ENCODE assay signal across 10 mouse cellular contexts in the genomic region with DNA sequence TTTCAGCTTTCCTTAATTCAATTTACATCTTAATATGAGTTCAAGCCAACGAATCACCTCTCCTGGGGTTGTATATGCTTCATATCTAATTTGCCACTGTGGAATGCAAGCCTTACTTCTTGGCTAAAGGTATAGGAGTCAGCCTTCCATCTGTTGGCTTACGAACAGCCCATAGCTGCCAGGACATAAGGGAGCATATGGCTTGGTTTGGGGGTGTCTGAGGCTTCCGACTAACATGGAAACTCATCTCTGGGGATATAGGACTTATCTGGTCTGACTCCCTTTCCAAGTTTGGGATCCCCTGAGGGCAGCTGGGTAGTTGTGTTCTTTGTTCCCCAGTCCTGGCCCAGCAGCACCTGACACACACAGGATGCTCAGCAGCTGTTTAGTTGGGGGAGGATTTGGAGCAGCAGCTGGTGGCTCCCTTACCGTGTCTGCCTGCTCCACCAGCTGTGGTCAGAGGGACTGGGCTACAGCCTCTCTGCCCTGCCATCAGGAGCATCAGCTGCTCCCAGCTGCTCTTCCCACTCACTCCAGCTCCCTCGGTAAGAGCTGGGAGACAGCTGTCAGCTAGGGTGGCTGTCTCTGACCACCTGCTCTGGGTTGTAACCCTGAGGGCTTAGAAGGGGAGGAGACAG. TPM values are rescaled to one million over a fixed set of nuclear protein-coding genes. Genes with fewer than 3 reads are reported as not detected.
DNase-seq lines count a peak whose midpoint lies in the region; ATAC-seq lines count a peak whose summit lies in the region.
"Had no signal": no experiment of that assay in that cellular context is flagged by ENCODE, and none has a peak within 500 bp of the region (broad histone marks: within the 10 kb centered on the region; RNA-seq: fewer than 3 reads in every experiment).

No protein-coding gene starts in this region.

- 36% methylated on average over 5 of the region's 5 CpGs for WGBS in embryonic facial prominence, embryonic 15.5 days
- whole genome bisulfite sequencing in hindbrain, embryonic 15.5 days: 39% methylated on average over 5 of the region's 5 CpGs
- WGBS in neural tube, embryonic 14.5 days: 52% methylated on average over 5 of the region's 5 CpGs

- peak; percentile 29 for DNase-seq in left cerebral cortex, adult 11 months (ENCODE audit: low spot score)
- DNase-seq in left cerebral cortex, postnatal 10 days (ENCODE audit: extremely low spot score in 1 of 2, low spot score in 2 of 2): no peak
- no peak for DNase-seq in T-cell, adult 2 months (ENCODE audit: low spot score)
- DNase-seq: lung, postnatal 36 days had no signal

- ATAC-seq in embryonic facial prominence, embryonic 15.5 days (ENCODE audit: insufficient number of reproducible peaks, low FRiP score, low TSS enrichment, low read depth): peak; percentile 80; the same call in 1 of the 2 replicates
- peak; percentile 50; the same call in 1 of the 2 replicates for ATAC-seq in hindbrain, embryonic 15.5 days (ENCODE audit: low FRiP score, low read depth)
- ATAC-seq in neural tube, embryonic 14.5 days (ENCODE audit: low read depth): peak; percentile 70; the same call in 1 of the 2 replicates
- ATAC-seq in megakaryocyte progenitor cell, adult 5-6 weeks (replicated peaks; ENCODE audit: poor library complexity): no peak
- no peak for ATAC-seq in CD4-positive, CD25-positive, alpha-beta regulatory T cell, adult 4 months
- ATAC-seq: inflammation-experienced regulatory T-cells, adult 6 months had no signal

- intact Hi-C loops in left cerebral cortex, postnatal 10 days (cut with DNase I): no loop called here

- H3K27ac ChIP-seq in embryonic facial prominence, embryonic 15.5 days (replicated peaks): no peak overlapping the region
- H3K27ac ChIP-seq in hindbrain, embryonic 15.5 days (replicated peaks): no peak overlapping the region
- H3K27ac ChIP-seq in neural tube, embryonic 14.5 days (ENCODE audit: low read depth, low read length): no peak overlapping the region

- no peaks in the 10 kb centered on the region for H3K36me3 ChIP-seq in embryonic facial prominence, embryonic 15.5 days
- no peaks in the 10 kb centered on the region for H3K36me3 ChIP-seq in hindbrain, embryonic 15.5 days
- no peaks in the 10 kb centered on the region for H3K36me3 ChIP-seq in neural tube, embryonic 14.5 days (ENCODE audit: control insufficient read depth, insufficient read depth, low read length)

- H3K9me3 ChIP-seq in embryonic facial prominence, embryonic 15.5 days (replicated peaks): no peaks in the 10 kb centered on the region
- H3K9me3 ChIP-seq in hindbrain, embryonic 15.5 days: no peaks in the 10 kb centered on the region
- H3K9me3 ChIP-seq in neural tube, embryonic 14.5 days (ENCODE audit: control insufficient read depth, low read length): no peaks in the 10 kb centered on the region

- H3K4me3 ChIP-seq in embryonic facial prominence, embryonic 15.5 days (replicated peaks): no peak overlapping the region
- no peak overlapping the region for H3K4me3 ChIP-seq in hindbrain, embryonic 15.5 days
- no peak overlapping the region for H3K4me3 ChIP-seq in neural tube, embryonic 14.5 days (ENCODE audit: low read depth, low read length)

- no peaks in the 10 kb centered on the region for H3K27me3 ChIP-seq in embryonic facial prominence, embryonic 15.5 days
- no peaks in the 10 kb centered on the region for H3K27me3 ChIP-seq in hindbrain, embryonic 15.5 days
- no peaks in the 10 kb centered on the region for H3K27me3 ChIP-seq in neural tube, embryonic 14.5 days (ENCODE audit: control insufficient read depth, insufficient read depth, low read length)

- H3K4me1 ChIP-seq in embryonic facial prominence, embryonic 15.5 days: peaks cover 12% of the 10 kb centered on the region
- H3K4me1 ChIP-seq in hindbrain, embryonic 15.5 days (replicated peaks): no peaks in the 10 kb centered on the region
- no peaks in the 10 kb centered on the region for H3K4me1 ChIP-seq in neural tube, embryonic 14.5 days (ENCODE audit: control insufficient read depth, insufficient read depth, low read length)

- no peak overlapping the region for H3K9ac ChIP-seq in embryonic facial prominence, embryonic 15.5 days
- no peak overlapping the region for H3K9ac ChIP-seq in hindbrain, embryonic 15.5 days
- H3K9ac ChIP-seq in neural tube, embryonic 14.5 days (replicated peaks; ENCODE audit: low read depth, low read length): no peak overlapping the region

- H3K4me2 ChIP-seq in embryonic facial prominence, embryonic 15.5 days (replicated peaks): no peak overlapping the region
- no peak overlapping the region for H3K4me2 ChIP-seq in hindbrain, embryonic 15.5 days
- no peak overlapping the region for H3K4me2 ChIP-seq in neural tube, embryonic 14.5 days (ENCODE audit: low read depth, low read length)

RNA-seq across cellular contexts. Expression of gene Olfml2b, which starts 11.1 kb away (rescaled TPM):
- total RNA-seq in left cerebral cortex, postnatal 10 days (2021): 1 to 10 TPM; 5.5 to 5.9 TPM
- polyA plus RNA-seq in embryonic facial prominence, embryonic 15.5 days (2015; fragmentation: Nextera tagmentation; extraction: Ambion mirVana): 30.6 and 34.5 TPM in 2 replicates
- 4.9 and 5.0 TPM in 2 replicates for polyA plus RNA-seq in hindbrain, embryonic 15.5 days (2015; fragmentation: Nextera tagmentation; extraction: Ambion mirVana)
- 3.6 and 10.0 TPM in 2 replicates for polyA plus RNA-seq in neural tube, embryonic 14.5 days (2014; fragmentation: Nextera tagmentation; extraction: Ambion mirVana)
- 0.67 and 1.3 TPM in 2 replicates for total RNA-seq in megakaryocyte progenitor cell, adult 5-6 weeks (2015)
- total RNA-seq in megakaryocyte progenitor cell, adult 5-6 weeks (2017): 1.8 and 2.0 TPM in 2 replicates
- not detected for polyA plus RNA-seq in CD4-positive, CD25-positive, alpha-beta regulatory T cell, adult 4 months (2017; shearing (Covaris generic))
- polyA plus RNA-seq: inflammation-experienced regulatory T-cells, adult 6 months had no signal

Comparison
In these comparisons a context has a peak if more than half of its experiments do, and no peak if none do; other contexts are left out.
1. ATAC-seq: peak in embryonic facial prominence, embryonic 15.5 days (single experiment), hindbrain, embryonic 15.5 days (single experiment) and neural tube, embryonic 14.5 days (single experiment); none in megakaryocyte progenitor cell, adult 5-6 weeks (single experiment) and CD4-positive, CD25-positive, alpha-beta regulatory T cell, adult 4 months (single experiment).